Mouse (Mus musculus) embryonic facial prominence, embryonic 14.5 days (tissue): ENCODE measurements around the gene T. TPM values are rescaled to one million over a fixed set of nuclear protein-coding genes. Genes with fewer than 3 reads are reported as not detected.

ENCODE experiments used
- ATAC-seq: fragments of 200-750 bp; cut with Nextera tagmentation; 2 replicates; pipeline ENCODE4 v1.8.0; 2017; ENCODE audit warnings: low read depth, moderate number of reproducible peaks, moderate TSS enrichment
- DNase-seq: peaks from one replicate; pipeline ENCODE4 v3.0.0-alpha.2; 2015; ENCODE audit warnings: low spot score
- H3K27ac ChIP-seq: fragments of 300-500 bp; sonication (generic); replicated peaks from 2 replicates; pipeline ENCODE4 v1.5.1; 2014; ENCODE audit warnings: low read depth, mild to moderate bottlenecking, low read length, moderate library complexity
- H3K27me3 ChIP-seq: fragments of 300-500 bp; sonication (generic); replicated peaks from 2 replicates; pipeline ENCODE4 v1.6.1; 2014; ENCODE audit warnings: low read length; ENCODE audit not compliant: control insufficient read depth, insufficient read depth
- H3K36me3 ChIP-seq: fragments of 300-500 bp; sonication (generic); 2 replicates; pipeline ENCODE4 v1.6.1; 2014; ENCODE audit warnings: low read length, mixed read lengths; ENCODE audit not compliant: control insufficient read depth, insufficient read depth
- H3K4me1 ChIP-seq: fragments of 300-500 bp; sonication (generic); 2 replicates; pipeline ENCODE4 v1.6.1; 2014; ENCODE audit warnings: antibody characterized with exemption, low read length; ENCODE audit not compliant: control insufficient read depth, insufficient read depth
- H3K4me2 ChIP-seq: fragments of 300-500 bp; sonication (generic); 2 replicates; pipeline ENCODE4 v1.6.1; 2014; ENCODE audit warnings: low read depth, mild to moderate bottlenecking, low read length, moderate library complexity, mixed read lengths
- H3K4me3 ChIP-seq: fragments of 300-500 bp; sonication (generic); 2 replicates; pipeline ENCODE4 v1.5.1; 2014; ENCODE audit warnings: low read depth, mild to moderate bottlenecking, low read length
- H3K9ac ChIP-seq: fragments of 300-500 bp; sonication (generic); 2 replicates; pipeline ENCODE4 v1.6.1; 2014; ENCODE audit warnings: low read depth, mild to moderate bottlenecking, low read length, moderate library complexity, mixed read lengths
- H3K9me3 ChIP-seq: fragments of 300-500 bp; sonication (generic); 2 replicates; pipeline ENCODE4 v1.6.1; 2016; ENCODE audit warnings: low read length; ENCODE audit not compliant: control insufficient read depth
- WGBS: fragments of 180-500 bp; shearing (Covaris S2); extraction: QIAGEN DNeasy Blood & Tissue Kit; methylation state at CpG from one replicate; pipeline ENCODE4 v1.1.7; 2014; 5-methylcytosine and 5-hydroxymethylcytosine counted together
- polyA plus RNA-seq: library from polyadenylated mRNA; unstranded; fragments of >200 nt; fragmentation: Nextera tagmentation; extraction: Ambion mirVana; gene quantifications from 2 replicates; pipeline ENCODE4 v1.2.1, GENCODE M21; 2014

Gene T
- polyA plus RNA-seq, 1 experiment from 2014 or later, result 0.24 TPM

GRCm38 (mm10) chr17:8447676-8448192 lies 13.5 kb downstream of the T start:
- WGBS, result 27% methylated on average over 9 of the region's 9 CpGs
- DNase-seq (no peak), ATAC-seq (no peak)
- Histone ChIP-seq H3K9ac (no peak overlapping the region), H3K9me3 (no peaks in the 10 kb centered on the region), H3K4me3 (no peak overlapping the region), H3K4me1 (no peaks in the 10 kb centered on the region), H3K27ac (no peak overlapping the region), H3K27me3 (no peaks in the 10 kb centered on the region), H3K4me2 (no peak overlapping the region), H3K36me3 (no peaks in the 10 kb centered on the region)

GRCm38 (mm10) chr17:8448324-8448723 lies 14.1 kb downstream of the T start:
- H3K4me3 ChIP-seq, result no peak overlapping the region
- no peak overlapping the region for H3K9ac ChIP-seq
- no peak for ATAC-seq
- H3K36me3 ChIP-seq, result no peaks in the 10 kb centered on the region
- WGBS, result 69% methylated on average over 3 of the region's 3 CpGs
- no peaks in the 10 kb centered on the region for H3K27me3 ChIP-seq
- no peaks in the 10 kb centered on the region for H3K9me3 ChIP-seq
- no peak overlapping the region for H3K27ac ChIP-seq
- DNase-seq, result no peak
- H3K4me1 ChIP-seq, result no peaks in the 10 kb centered on the region
- no peak overlapping the region for H3K4me2 ChIP-seq

- ATAC-seq (no peak), DNase-seq (no peak)
- Histone ChIP-seq H3K4me3 (no peak overlapping the region), H3K9ac (no peak overlapping the region), H3K4me1 (no peaks in the 10 kb centered on the region), H3K27ac (no peak overlapping the region), H3K9me3 (no peaks in the 10 kb centered on the region), H3K4me2 (no peak overlapping the region), H3K27me3 (no peaks in the 10 kb centered on the region), H3K36me3 (no peaks in the 10 kb centered on the region)
- WGBS, result 42% methylated on average over 6 of the region's 6 CpGs
These were observed 21.0 kb downstream of the T start for GRCm38 (mm10) chr17:8455196-8455595.

- Histone ChIP-seq H3K27ac (no peak overlapping the region), H3K36me3 (no peaks in the 10 kb centered on the region), H3K4me1 (no peaks in the 10 kb centered on the region), H3K9me3 (no peaks in the 10 kb centered on the region), H3K4me2 (no peak overlapping the region), H3K9ac (no peak overlapping the region), H3K27me3 (no peaks in the 10 kb centered on the region), H3K4me3 (no peak overlapping the region)
- no peak for ATAC-seq
- WGBS, result 73% methylated on average over 7 of the region's 7 CpGs
- no peak for DNase-seq
These were observed 21.4 kb downstream of the T start for GRCm38 (mm10) chr17:8455601-8456000.

GRCm38 (mm10) chr17:8456856-8457460 lies 22.7 kb downstream of the T start:
- Histone ChIP-seq H3K4me2 (no peak overlapping the region), H3K4me3 (no peak overlapping the region), H3K9me3 (no peaks in the 10 kb centered on the region), H3K4me1 (no peaks in the 10 kb centered on the region), H3K27me3 (no peaks in the 10 kb centered on the region), H3K27ac (no peak overlapping the region), H3K36me3 (no peaks in the 10 kb centered on the region), H3K9ac (no peak overlapping the region)
- DNase-seq (no peak), ATAC-seq (no peak)
- 40% methylated on average over 9 of the region's 9 CpGs for WGBS

- Histone ChIP-seq H3K27me3 (no peaks in the 10 kb centered on the region; the same call in 1 of the 2 replicates), H3K36me3 (no peaks in the 10 kb centered on the region), H3K9me3 (no peaks in the 10 kb centered on the region), H3K4me1 (no peaks in the 10 kb centered on the region), H3K27ac (no peak overlapping the region), H3K9ac (no peak overlapping the region), H3K4me3 (no peak overlapping the region), H3K4me2 (no peak overlapping the region)
- WGBS, result 4% methylated on average over 4 of the region's 4 CpGs
- DNase-seq (peak; percentile 32), ATAC-seq (no peak)
These were observed 27.3 kb downstream of the T start for GRCm38 (mm10) chr17:8461568-8461967.

GRCm38 (mm10) chr17:8463482-8464128 lies 29.4 kb downstream of the T start:
- Histone ChIP-seq H3K4me1 (no peaks in the 10 kb centered on the region), H3K9ac (no peak overlapping the region), H3K4me3 (no peak overlapping the region), H3K4me2 (no peak overlapping the region), H3K36me3 (no peaks in the 10 kb centered on the region), H3K9me3 (no peaks in the 10 kb centered on the region), H3K27ac (no peak overlapping the region), H3K27me3 (no peaks in the 10 kb centered on the region; the same call in none of the 2 replicates)
- 26% methylated on average over 9 of the region's 9 CpGs for WGBS
- peak; percentile 62; the same call in 1 of the 2 replicates for ATAC-seq
- DNase-seq, result peak; percentile 84

- Histone ChIP-seq H3K36me3 (no peaks in the 10 kb centered on the region), H3K4me2 (no peak overlapping the region), H3K27me3 (no peaks in the 10 kb centered on the region; the same call in none of the 2 replicates), H3K4me3 (no peak overlapping the region), H3K9ac (no peak overlapping the region), H3K4me1 (no peaks in the 10 kb centered on the region), H3K9me3 (no peaks in the 10 kb centered on the region), H3K27ac (no peak overlapping the region)
- no peak for ATAC-seq
- DNase-seq, result no peak
- WGBS, result 87% methylated on average over 3 of the region's 3 CpGs
These were observed 33.5 kb downstream of the T start for GRCm38 (mm10) chr17:8467771-8468170.
